Mouse (Mus musculus): ENCODE results near the gene Gclm.

- TF ChIP-seq POLR2A (IDR thresholded peaks at IDR 0.05; ENCODE audit: borderline replicate concordance, low read depth, low read length) (no peak), CTCF (IDR thresholded peaks at IDR 0.05; ENCODE audit: low read depth, low read length) (no peak; the same call in 1 of the 2 replicates)
Observed at GRCm38 (mm10) chr3:122292300-122293222, 47.2 kb downstream of the Gclm start.
